Mouse (Mus musculus) common myeloid progenitor, adult 5-6 weeks (primary cell): ENCODE data around the gene Nxpe4. TPM values are rescaled to one million over a fixed set of nuclear protein-coding genes. Genes with fewer than 3 reads are reported as not detected.

Experiments used
- total RNA-seq: library from RNA; stranded (forward); fragments of 200-1000, 187-1606 nt; gene quantifications from 2 replicates; pipeline ENCODE4 v1.2.3, GENCODE M21; 2017

Nxpe4 gene
- total RNA-seq, 1 experiment from 2014 or later, result 5.0 TPM

Other genes with a start within 250 kb of the Nxpe4 start
- 55.6 and 56.2 TPM in 2 replicates for gene Nxpe2, start 191.4 kb downstream of the Nxpe4 start, total RNA-seq